Mouse (Mus musculus) forebrain, embryonic 11.5 days (tissue): Measurements from ENCODE around the gene Pgls. TPM values are rescaled to one million over a fixed set of nuclear protein-coding genes. Genes with fewer than 3 reads are reported as not detected.

Source experiments
- ATAC-seq: fragments of 200-750 bp; cut with Nextera tagmentation; replicated peaks from 2 replicates; pipeline ENCODE4 v1.8.0; 2017; ENCODE audit warnings: moderate TSS enrichment; ENCODE audit not compliant: low FRiP score
- DNase-seq: peaks from one replicate; pipeline ENCODE4 v3.0.0-alpha.2; 2017; ENCODE audit warnings: low spot score
- H3K27ac ChIP-seq: fragments of 300-500 bp; sonication (generic); 2 replicates; pipeline ENCODE4 v1.5.1; 2014; ENCODE audit warnings: low read depth, low read length
- H3K27me3 ChIP-seq: fragments of 300-500 bp; sonication (generic); 2 replicates; pipeline ENCODE4 v1.6.1; 2014; ENCODE audit warnings: mild to moderate bottlenecking, low read length, mixed read lengths; ENCODE audit not compliant: control insufficient read depth, insufficient read depth
- H3K36me3 ChIP-seq: fragments of 300-500 bp; sonication (generic); 2 replicates; pipeline ENCODE4 v1.6.1; 2014; ENCODE audit warnings: mild to moderate bottlenecking, low read length, moderate library complexity, mixed read lengths; ENCODE audit not compliant: control insufficient read depth, insufficient read depth
- H3K4me1 ChIP-seq: fragments of 300-500 bp; sonication (generic); replicated peaks from 2 replicates; pipeline ENCODE4 v1.6.1; 2014; ENCODE audit warnings: low read length, mixed read lengths; ENCODE audit not compliant: control insufficient read depth, insufficient read depth
- H3K4me2 ChIP-seq: fragments of 300-500 bp; sonication (generic); 2 replicates; pipeline ENCODE4 v1.6.1; 2014; ENCODE audit warnings: low read depth, mild to moderate bottlenecking, low read length, moderate library complexity, mixed read lengths; ENCODE audit not compliant: severe bottlenecking
- H3K4me3 ChIP-seq: fragments of 300-500 bp; sonication (generic); 2 replicates; pipeline ENCODE4 v1.5.1; 2014; ENCODE audit warnings: low read depth, low read length
- H3K9ac ChIP-seq: fragments of 300-500 bp; sonication (generic); 2 replicates; pipeline ENCODE4 v1.6.1; 2014; ENCODE audit warnings: low read length
- H3K9me3 ChIP-seq: fragments of 300-500 bp; sonication (generic); 2 replicates; pipeline ENCODE4 v1.6.1; 2016; ENCODE audit warnings: low read length, mixed read lengths; ENCODE audit not compliant: control insufficient read depth
- WGBS: fragments of 180-500 bp; shearing (Covaris S2); extraction: QIAGEN DNeasy Blood & Tissue Kit; methylation state at CpG from one replicate; pipeline ENCODE4 v1.1.7; 2014; 5-methylcytosine and 5-hydroxymethylcytosine counted together
- polyA plus RNA-seq: library from polyadenylated mRNA; unstranded; fragments of >200 nt; fragmentation: Nextera tagmentation; extraction: Ambion mirVana; gene quantifications from 2 replicates; pipeline ENCODE4 v1.2.1, GENCODE M21; 2014

The Pgls gene
- 218 and 238 TPM in 2 replicates for polyA plus RNA-seq

- peak within 1 kb of the TSS; percentile 95 for H3K27ac ChIP-seq
- no peaks in the 10 kb centered on the region; the same call in 1 of the 2 replicates for H3K27me3 ChIP-seq
- DNase-seq = peak; percentile 97
- no peaks in the 10 kb centered on the region for H3K36me3 ChIP-seq
- peak; percentile 90 for ATAC-seq
- H3K4me2 ChIP-seq = peak within 1 kb of the TSS; percentile 96
- H3K9me3 ChIP-seq = no peaks in the 10 kb centered on the region
- peak within 1 kb of the TSS; percentile 96 for H3K9ac ChIP-seq
- H3K4me3 ChIP-seq = peak within 1 kb of the TSS; percentile 90
- peaks cover 9% of the 10 kb centered on the region for H3K4me1 ChIP-seq
- WGBS = under 1% methylated on average over 71 of the region's 71 CpGs
Measured at GRCm38 (mm10) chr8:71591471-71592373, at the start of gene Pgls. Gene Pgls, plus strand, starts transcription at chr8:71592176.

DNA sequence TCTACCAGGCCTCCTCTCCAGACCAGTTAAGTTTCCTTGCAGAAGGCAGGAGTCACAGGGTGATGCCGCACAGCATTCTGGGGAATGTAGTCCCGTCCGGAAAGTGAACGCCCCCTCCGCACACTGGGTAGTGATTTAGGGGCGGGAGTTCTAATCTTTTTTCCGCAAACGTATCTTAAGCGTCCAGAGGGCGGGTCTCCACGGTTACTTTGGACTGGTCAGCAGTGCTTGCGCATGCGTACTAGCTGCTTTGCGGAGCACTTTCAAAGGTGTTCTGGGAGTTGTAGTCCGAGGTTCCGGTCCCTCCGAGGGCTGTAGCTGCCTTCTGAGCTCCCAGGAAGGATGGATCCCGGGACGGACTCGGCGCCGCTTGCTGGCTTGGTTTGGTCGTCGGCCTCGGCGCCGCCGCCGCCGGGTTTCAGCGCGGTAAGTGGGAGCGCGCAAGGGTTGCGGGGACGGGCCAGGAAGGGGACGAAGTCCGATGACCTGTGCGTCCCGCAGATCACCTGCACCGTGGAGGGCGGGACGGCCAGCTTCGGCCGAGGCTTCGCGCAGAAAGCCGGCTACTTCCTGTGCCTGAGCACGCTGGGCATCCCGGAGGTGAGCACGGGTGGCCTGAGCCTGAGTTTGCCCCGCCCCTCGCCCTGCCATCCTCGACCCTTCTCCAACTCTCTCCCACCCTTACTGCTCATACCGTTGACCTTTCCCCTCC, 49.2 kb upstream of the Pgls start, which contains the start of gene Mvb12a:
Gene Mvb12a (plus strand): TSS at position 291 of the 712 bp plus-strand sequence.
- Histone ChIP-seq H3K36me3 (peaks cover 2% of the 10 kb centered on the region; the same call in 1 of the 2 replicates), H3K4me3 (peak within 1 kb of the TSS; percentile 80), H3K9me3 (no peaks in the 10 kb centered on the region), H3K27me3 (no peaks in the 10 kb centered on the region), H3K27ac (no peak within 1 kb of the TSS), H3K4me1 (peaks cover 2% of the 10 kb centered on the region; the same call in 1 of the 2 replicates), H3K9ac (peak within 1 kb of the TSS; percentile 77), H3K4me2 (peak within 1 kb of the TSS; percentile 89)
- under 1% methylated on average over 53 of the region's 55 CpGs for WGBS
- peak; percentile 96 for DNase-seq
- ATAC-seq = peak; percentile 95

- peaks cover 2% of the 10 kb centered on the region; the same call in 1 of the 2 replicates for H3K4me1 ChIP-seq
- peak overlapping the region; percentile 77; the same call in 1 of the 2 replicates for H3K9ac ChIP-seq
- H3K4me3 ChIP-seq = peak overlapping the region; percentile 80; the same call in 1 of the 2 replicates
- no peaks in the 10 kb centered on the region for H3K9me3 ChIP-seq
- H3K36me3 ChIP-seq = peaks cover 2% of the 10 kb centered on the region; the same call in 1 of the 2 replicates
- H3K4me2 ChIP-seq = peak overlapping the region; percentile 89
- no peak for DNase-seq
- H3K27me3 ChIP-seq = no peaks in the 10 kb centered on the region
- H3K27ac ChIP-seq = no peak overlapping the region
- 84% methylated on average over 9 of the region's 9 CpGs for WGBS
- no peak for ATAC-seq
Measured at GRCm38 (mm10) chr8:71543755-71544154, 48.2 kb upstream of the Pgls start.

DNA sequence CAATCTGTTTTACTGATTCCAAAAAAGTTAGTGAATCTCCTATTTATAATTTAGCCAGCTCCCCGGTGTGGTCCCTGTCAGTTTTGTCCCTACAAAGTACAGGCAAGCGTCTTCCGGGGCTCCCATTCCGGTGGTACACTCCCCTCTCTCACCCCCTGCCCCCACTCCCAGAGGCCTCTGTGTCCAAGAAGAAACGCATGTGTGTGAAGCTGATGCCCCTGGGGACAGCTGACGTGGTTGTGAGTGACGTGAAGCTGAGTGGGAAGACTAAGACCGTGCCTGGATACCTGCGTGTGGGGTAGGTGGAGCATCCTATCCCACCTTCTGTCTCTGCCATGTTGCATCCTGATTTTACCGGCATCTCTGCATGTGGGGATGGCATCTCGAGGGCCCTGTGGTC, 46.9 kb upstream of the Pgls start:
- Histone ChIP-seq H3K9me3 (no peaks in the 10 kb centered on the region), H3K36me3 (peaks cover 2% of the 10 kb centered on the region; the same call in 1 of the 2 replicates), H3K27me3 (no peaks in the 10 kb centered on the region), H3K9ac (no peak overlapping the region), H3K4me3 (no peak overlapping the region), H3K4me1 (peaks cover 2% of the 10 kb centered on the region; the same call in 1 of the 2 replicates), H3K4me2 (no peak overlapping the region), H3K27ac (no peak overlapping the region)
- 93% methylated on average over 11 of the region's 11 CpGs for WGBS
- ATAC-seq = no peak
- DNase-seq = no peak

- Histone ChIP-seq H3K4me1 (peaks cover 2% of the 10 kb centered on the region; the same call in 1 of the 2 replicates), H3K27ac (no peak overlapping the region), H3K4me3 (no peak overlapping the region), H3K4me2 (no peak overlapping the region), H3K9ac (no peak overlapping the region), H3K9me3 (no peaks in the 10 kb centered on the region), H3K27me3 (no peaks in the 10 kb centered on the region), H3K36me3 (peaks cover 2% of the 10 kb centered on the region; the same call in 1 of the 2 replicates)
- WGBS = 93% methylated on average over 7 of the region's 7 CpGs
- DNase-seq (no peak), ATAC-seq (no peak)
Measured at GRCm38 (mm10) chr8:71547590-71547989, 44.4 kb upstream of the Pgls start.

- no peak for ATAC-seq
- H3K4me3 ChIP-seq = no peak overlapping the region
- no peak overlapping the region for H3K4me2 ChIP-seq
- H3K36me3 ChIP-seq = no peaks in the 10 kb centered on the region; the same call in 1 of the 2 replicates
- no peaks in the 10 kb centered on the region for H3K4me1 ChIP-seq
- H3K9me3 ChIP-seq = no peaks in the 10 kb centered on the region
- H3K9ac ChIP-seq = no peak overlapping the region
- H3K27ac ChIP-seq = no peak overlapping the region
- WGBS = 79% methylated on average over 7 of the region's 7 CpGs
- no peaks in the 10 kb centered on the region for H3K27me3 ChIP-seq
- no peak for DNase-seq
Measured at GRCm38 (mm10) chr8:71550754-71551153, 41.2 kb upstream of the Pgls start.

DNA sequence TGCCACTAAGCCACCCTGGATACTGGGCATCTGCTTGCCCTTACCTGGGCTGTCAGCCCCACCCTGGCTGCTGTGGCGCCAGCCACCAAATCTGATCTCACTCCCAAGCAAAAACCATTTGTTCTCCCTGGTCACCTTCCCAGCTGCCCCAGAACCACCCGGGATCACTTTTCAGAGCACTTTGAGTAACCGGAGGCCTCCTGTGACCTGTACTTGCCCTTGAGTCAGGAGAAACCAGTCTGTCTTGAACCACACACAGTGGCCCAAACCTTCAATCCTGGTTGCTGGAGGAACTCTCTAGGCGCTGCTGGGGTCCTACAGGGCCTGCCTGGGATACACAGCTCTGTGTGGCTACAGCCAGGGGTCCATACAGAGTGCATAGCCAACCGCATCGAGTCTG, 39.2 kb upstream of the Pgls start:
- Histone ChIP-seq H3K27me3 (peaks cover 12% of the 10 kb centered on the region), H3K9me3 (no peaks in the 10 kb centered on the region), H3K9ac (no peak overlapping the region), H3K27ac (no peak overlapping the region), H3K36me3 (no peaks in the 10 kb centered on the region; the same call in 1 of the 2 replicates), H3K4me3 (no peak overlapping the region), H3K4me2 (no peak overlapping the region), H3K4me1 (no peaks in the 10 kb centered on the region)
- no peak for ATAC-seq
- DNase-seq = no peak
- WGBS = 79% methylated on average over 6 of the region's 6 CpGs

GRCm38 (mm10) chr8:71554001-71554400, 38.0 kb upstream of the Pgls start:
- peaks cover 24% of the 10 kb centered on the region for H3K27me3 ChIP-seq
- no peak for ATAC-seq

More at GRCm38 (mm10) chr8:71554001-71554400, 38.0 kb upstream of the Pgls start:
- no peak overlapping the region for H3K9ac ChIP-seq
- no peak for DNase-seq
- WGBS = 74% methylated on average over 6 of the region's 6 CpGs
- no peaks in the 10 kb centered on the region for H3K36me3 ChIP-seq
- no peak overlapping the region for H3K4me3 ChIP-seq
- 0 out of 2 replicates have a peak, but pooled peaks cover 6% of the 10 kb centered on the region for H3K4me1 ChIP-seq
- H3K9me3 ChIP-seq = no peaks in the 10 kb centered on the region
- H3K4me2 ChIP-seq = no peak overlapping the region
- no peak overlapping the region for H3K27ac ChIP-seq
